Mouse (Mus musculus) spleen, postnatal 4 days (tissue): ENCODE data around the gene Gm20903.
"Not testable (repeated sequence)": the region's sequence is repeated elsewhere in the genome, so short reads cannot be mapped to it uniquely, and the experiment has no call there.

Experiments
- DNase-seq, 2 experiments: peaks; one replicate each; pipeline ENCODE4 v3.0.0; 2022; ENCODE audit warnings: low spot score in 2 of 2

Gene Gm20903

DNA sequence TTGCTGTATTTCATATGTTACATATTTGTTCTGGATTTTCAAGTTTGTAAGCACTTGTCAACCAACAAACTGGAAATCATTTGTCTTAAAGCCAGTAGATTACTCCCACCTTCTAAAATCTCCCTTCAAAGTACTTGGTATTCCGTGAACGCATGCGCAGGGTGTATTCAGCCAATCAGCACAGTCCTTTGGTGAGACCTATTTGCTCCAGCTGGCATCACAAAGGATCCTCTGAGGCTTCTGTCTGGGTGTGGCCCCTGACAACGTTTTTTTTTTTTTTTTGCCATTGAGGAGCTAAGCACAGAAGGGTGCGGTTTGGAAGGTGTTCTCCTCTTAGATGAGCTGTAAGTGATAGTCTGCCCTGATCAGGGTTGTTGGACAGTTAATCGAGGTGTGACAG lies at the start of gene Gm20903:
TSS of gene Gm20903 (plus strand) at position 301 of the 400 bp plus-strand sequence.
- DNase-seq: not testable (repeated sequence)
